Mouse (Mus musculus) ES-E14 (cell line): ENCODE data around the gene Robo3.

Experiments
- CHD2 ChIP-seq: IDR thresholded peaks from 2 replicates; pipeline ENCODE4 v1.6.1; 2014; ENCODE audit warnings: mild to moderate bottlenecking, low read depth, low read length, inconsistent platforms
- HCFC1 ChIP-seq: IDR thresholded peaks from 2 replicates; pipeline ENCODE4 v1.6.1; 2012; ENCODE audit warnings: low read length, inconsistent platforms, borderline replicate concordance; ENCODE audit not compliant: insufficient read depth
- MAFK ChIP-seq: IDR thresholded peaks from 2 replicates; pipeline ENCODE4 v1.6.1; 2014; ENCODE audit warnings: mild to moderate bottlenecking, low read depth, low read length, inconsistent platforms; ENCODE audit not compliant: insufficient read depth
- ZC3H11A ChIP-seq: IDR thresholded peaks from 2 replicates; pipeline ENCODE4 v1.6.1; 2012; ENCODE audit warnings: low read depth, mild to moderate bottlenecking, inconsistent platforms, low read length, borderline replicate concordance
- ZNF384 ChIP-seq: IDR thresholded peaks from 2 replicates; pipeline ENCODE4 v1.6.1; 2012; ENCODE audit warnings: low read depth, low read length, inconsistent platforms

DNA sequence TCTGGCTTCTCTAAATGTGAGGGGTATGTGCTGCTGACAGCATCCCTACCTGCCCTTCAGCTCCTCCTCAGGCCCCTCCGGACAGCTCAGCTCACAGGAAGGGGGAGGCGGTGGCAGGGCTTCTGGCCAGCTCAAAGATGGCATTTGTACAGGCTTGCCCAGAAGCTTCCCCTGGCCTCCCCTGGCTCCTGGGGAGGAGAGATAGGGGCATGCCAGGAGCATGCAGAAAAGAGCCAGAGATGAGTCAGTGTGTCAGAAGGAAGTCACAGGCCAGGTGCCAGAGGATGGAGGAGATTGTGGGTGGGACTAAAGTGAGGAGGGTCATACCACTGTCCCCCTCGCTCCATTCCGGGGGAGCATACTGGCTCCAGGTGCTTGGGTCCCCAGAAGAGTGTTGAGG is 14.3 kb downstream of the Robo3 start:
- TF ChIP-seq HCFC1 (no peak), CHD2 (no peak), ZC3H11A (no peak), ZNF384 (no peak), MAFK (no peak)
